Mouse (Mus musculus): Measurements from ENCODE around the gene Tipin. TPM values are rescaled to one million over a fixed set of nuclear protein-coding genes. Genes with fewer than 3 reads are reported as not detected.

Gene Tipin
- 171 and 190 TPM in 2 replicates for polyA plus RNA-seq (2015; fragmentation: Nextera tagmentation; extraction: Ambion mirVana)

DNA sequence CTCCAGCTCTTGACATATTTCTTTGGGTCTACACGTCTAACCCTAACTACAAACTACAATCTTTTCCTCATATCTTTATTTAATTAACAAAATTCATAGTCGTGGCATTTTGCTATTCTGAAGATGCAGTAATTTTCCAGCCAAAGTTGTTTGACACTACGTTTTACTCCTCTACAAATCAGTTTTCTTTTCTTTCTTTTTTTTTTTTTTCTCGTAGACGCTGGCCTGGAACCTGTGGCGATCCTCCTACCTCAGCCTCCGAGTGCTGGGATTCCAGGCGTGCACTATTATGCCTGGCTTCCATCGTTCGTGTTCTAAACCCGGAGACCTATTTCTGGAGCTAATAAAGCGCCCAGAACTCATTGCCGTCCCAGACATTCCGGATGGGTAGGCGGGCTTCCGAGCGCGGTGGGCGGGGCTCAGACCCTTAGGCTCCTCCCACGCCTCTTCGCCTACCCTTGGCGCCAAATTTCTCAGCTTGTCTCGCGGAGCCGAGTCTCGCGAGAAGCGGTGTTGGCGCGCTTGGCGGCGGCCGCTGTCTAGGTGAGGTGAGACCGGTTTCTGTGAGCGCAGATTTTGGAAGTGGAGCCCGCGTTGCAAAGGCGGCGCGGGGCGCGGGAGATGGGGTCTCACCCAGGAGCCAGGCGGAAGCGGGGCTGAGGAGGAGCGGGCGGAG lies at the start of gene Tipin:
Gene Tipin (plus strand): TSS at position 477 of the 676 bp plus-strand sequence.
- H3K27me3 ChIP-seq (replicated peaks), result no peaks in the 10 kb centered on the region
- peak within 1 kb of the TSS; percentile 94 for H3K27ac ChIP-seq
- WGBS, result 2% methylated on average over 46 of the region's 46 CpGs
- peak within 1 kb of the TSS; percentile 97 for H3K9ac ChIP-seq
- 0 out of 2 replicates have a peak, but pooled peaks cover 5% of the 10 kb centered on the region for H3K4me1 ChIP-seq (replicated peaks)
- no peaks in the 10 kb centered on the region for H3K36me3 ChIP-seq
- H3K9me3 ChIP-seq, result no peaks in the 10 kb centered on the region
- peak; percentile 96 for ATAC-seq
- H3K4me3 ChIP-seq (replicated peaks), result peak within 1 kb of the TSS; percentile 84
- H3K4me2 ChIP-seq (replicated peaks), result peak within 1 kb of the TSS; percentile 65

DNA sequence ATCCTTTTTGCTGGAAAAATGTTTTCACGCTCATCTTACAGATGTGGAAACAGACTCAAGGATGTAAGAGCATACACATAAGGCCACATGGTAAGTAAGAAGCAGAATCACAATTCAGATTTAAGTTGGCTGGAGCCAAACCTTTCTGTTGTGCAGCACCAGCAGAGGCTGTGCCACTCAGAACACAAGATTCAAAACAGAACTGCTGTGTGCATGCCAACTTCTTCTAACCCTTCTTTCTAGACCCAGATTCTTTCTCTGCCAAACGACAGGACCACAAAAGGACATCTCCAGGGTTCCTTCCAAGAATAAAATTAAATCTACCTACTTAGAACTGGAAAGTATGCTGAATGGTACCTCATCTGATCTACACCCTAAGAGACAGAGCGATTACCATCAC lies 49.7 kb upstream of the Tipin start:
- Histone ChIP-seq H3K9ac (no peak overlapping the region), H3K9me3 (no peaks in the 10 kb centered on the region), H3K4me3 (replicated peaks) (no peak overlapping the region), H3K27me3 (replicated peaks) (no peaks in the 10 kb centered on the region), H3K36me3 (no peaks in the 10 kb centered on the region), H3K4me2 (replicated peaks) (0 out of 2 replicates have a peak overlapping the region, but pooled peaks have one; percentile 14), H3K4me1 (replicated peaks) (peaks cover 29% of the 10 kb centered on the region), H3K27ac (peak overlapping the region; percentile 64)
- ATAC-seq, result no peak
- 61% methylated on average over 3 of the region's 3 CpGs for WGBS

- Histone ChIP-seq H3K9me3 (no peaks in the 10 kb centered on the region), H3K36me3 (no peaks in the 10 kb centered on the region), H3K4me3 (replicated peaks) (no peak overlapping the region), H3K4me1 (replicated peaks) (peaks cover 29% of the 10 kb centered on the region), H3K27me3 (replicated peaks) (no peaks in the 10 kb centered on the region), H3K9ac (no peak overlapping the region), H3K4me2 (replicated peaks) (0 out of 2 replicates have a peak overlapping the region, but pooled peaks have one; percentile 14), H3K27ac (peak overlapping the region; percentile 64)
- ATAC-seq, result 0 out of 2 replicates have a peak, but pooled peaks have one; percentile 50
- WGBS, result 36% methylated on average over 9 of the region's 9 CpGs
Observed at GRCm38 (mm10) chr9:64232257-64232957, 49.0 kb upstream of the Tipin start.

DNA sequence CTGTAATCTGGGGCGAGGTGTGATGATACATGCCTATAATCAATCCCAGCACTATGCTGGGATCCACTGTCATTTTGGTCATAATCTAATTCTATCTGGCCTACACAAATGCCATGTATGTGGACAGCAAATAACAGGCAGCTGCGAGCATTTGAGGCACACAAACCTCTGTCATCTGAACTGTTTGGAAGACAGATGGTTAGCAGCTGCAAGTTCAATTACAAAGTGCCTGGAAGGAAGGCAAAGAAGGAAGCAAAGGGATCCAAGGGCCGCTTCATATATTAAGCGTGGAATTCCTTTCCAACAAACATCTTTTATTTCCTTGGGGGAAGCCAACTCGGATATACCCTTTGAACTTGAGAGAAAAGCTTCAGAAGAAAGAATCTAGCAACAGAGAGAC lies 47.7 kb upstream of the Tipin start:
- Histone ChIP-seq H3K9ac (no peak overlapping the region), H3K27me3 (replicated peaks) (no peaks in the 10 kb centered on the region), H3K9me3 (no peaks in the 10 kb centered on the region), H3K36me3 (no peaks in the 10 kb centered on the region), H3K4me3 (replicated peaks) (no peak overlapping the region), H3K27ac (0 out of 2 replicates have a peak overlapping the region, but pooled peaks have one; percentile 42), H3K4me1 (replicated peaks) (peaks cover 24% of the 10 kb centered on the region), H3K4me2 (replicated peaks) (no peak overlapping the region)
- ATAC-seq, result no peak
- WGBS, result 41% methylated on average over 5 of the region's 5 CpGs

DNA sequence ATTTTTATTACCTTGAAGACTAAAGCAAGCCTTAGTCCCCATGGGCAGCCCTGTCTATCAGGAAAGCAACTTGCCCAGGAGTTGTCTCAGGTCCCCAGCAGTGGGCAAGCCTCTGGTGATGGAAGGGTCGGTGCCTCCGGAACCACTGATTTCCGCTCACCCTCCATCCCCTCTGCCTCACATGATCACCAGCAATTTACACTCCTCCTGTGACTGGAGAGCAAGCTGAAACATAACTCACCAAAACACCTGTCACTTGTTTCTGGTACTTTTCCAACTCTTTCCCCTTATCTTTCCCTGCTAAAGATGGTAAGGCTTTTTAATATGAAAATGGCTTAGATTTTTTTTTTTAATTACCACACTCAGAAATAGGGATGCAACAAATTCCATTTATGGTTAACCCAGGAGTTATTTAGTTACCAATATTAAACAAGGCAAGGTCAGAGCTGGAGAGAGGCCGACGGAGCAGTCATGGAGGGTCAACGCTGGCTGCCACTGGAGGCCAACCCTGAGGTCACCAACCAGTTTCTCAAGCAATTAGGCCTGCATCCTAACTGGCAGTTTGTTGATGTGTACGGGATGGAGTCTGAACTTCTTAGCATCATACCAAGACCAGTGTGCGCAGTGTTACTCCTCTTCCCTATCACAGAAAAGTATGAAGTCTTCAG lies 46.5 kb upstream of the Tipin start, which contains the start of gene Uchl4:
Gene Uchl4 (plus strand): TSS at position 434 of the 668 bp plus-strand sequence.
- H3K4me1 ChIP-seq (replicated peaks), result peaks cover 24% of the 10 kb centered on the region
- H3K4me3 ChIP-seq (replicated peaks), result no peak within 1 kb of the TSS
- H3K27ac ChIP-seq, result 0 out of 2 replicates have a peak within 1 kb of the TSS, but pooled peaks have one; percentile 42
- H3K36me3 ChIP-seq, result no peaks in the 10 kb centered on the region
- 76% methylated on average over 8 of the region's 8 CpGs for WGBS
- no peak within 1 kb of the TSS for H3K4me2 ChIP-seq (replicated peaks)
- no peaks in the 10 kb centered on the region for H3K9me3 ChIP-seq
- no peak for ATAC-seq
- H3K27me3 ChIP-seq (replicated peaks), result no peaks in the 10 kb centered on the region
- no peak within 1 kb of the TSS for H3K9ac ChIP-seq

DNA sequence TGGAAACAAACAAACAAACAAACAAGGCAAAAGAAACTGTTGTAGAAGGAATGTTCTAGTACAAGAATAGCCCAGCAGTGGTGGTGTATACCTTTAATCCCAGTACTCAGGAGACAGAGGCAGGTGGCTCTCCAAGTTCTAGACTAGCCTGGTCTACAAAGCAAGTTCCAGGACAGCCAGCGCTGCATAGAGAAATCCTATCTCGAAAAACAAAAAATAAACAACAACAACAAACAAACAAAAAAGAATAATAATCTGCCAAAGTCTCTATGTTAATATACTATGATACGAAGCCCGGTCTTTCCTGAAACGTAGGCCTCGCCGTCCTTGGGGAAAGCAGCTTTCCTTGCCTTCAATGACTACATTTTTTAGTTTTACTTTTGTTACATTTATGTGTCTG lies 45.3 kb upstream of the Tipin start:
- WGBS, result 96% methylated on average over 7 of the region's 7 CpGs
- Histone ChIP-seq H3K4me1 (replicated peaks) (peaks cover 20% of the 10 kb centered on the region), H3K36me3 (no peaks in the 10 kb centered on the region), H3K9ac (no peak overlapping the region), H3K4me3 (replicated peaks) (no peak overlapping the region), H3K27me3 (replicated peaks) (no peaks in the 10 kb centered on the region), H3K9me3 (no peaks in the 10 kb centered on the region), H3K4me2 (replicated peaks) (no peak overlapping the region), H3K27ac (no peak overlapping the region)
- ATAC-seq, result no peak

- H3K27me3 ChIP-seq (replicated peaks), result no peaks in the 10 kb centered on the region
- no peak overlapping the region for H3K27ac ChIP-seq
- H3K4me3 ChIP-seq (replicated peaks), result no peak overlapping the region
- H3K36me3 ChIP-seq, result no peaks in the 10 kb centered on the region
- no peaks in the 10 kb centered on the region for H3K9me3 ChIP-seq
- H3K9ac ChIP-seq, result no peak overlapping the region
- no peaks in the 10 kb centered on the region for H3K4me1 ChIP-seq (replicated peaks)
- 29% methylated on average over 2 of the region's 2 CpGs for WGBS
- no peak for ATAC-seq
- no peak overlapping the region for H3K4me2 ChIP-seq (replicated peaks)
Observed at GRCm38 (mm10) chr9:64240116-64240515, 41.3 kb upstream of the Tipin start.

DNA sequence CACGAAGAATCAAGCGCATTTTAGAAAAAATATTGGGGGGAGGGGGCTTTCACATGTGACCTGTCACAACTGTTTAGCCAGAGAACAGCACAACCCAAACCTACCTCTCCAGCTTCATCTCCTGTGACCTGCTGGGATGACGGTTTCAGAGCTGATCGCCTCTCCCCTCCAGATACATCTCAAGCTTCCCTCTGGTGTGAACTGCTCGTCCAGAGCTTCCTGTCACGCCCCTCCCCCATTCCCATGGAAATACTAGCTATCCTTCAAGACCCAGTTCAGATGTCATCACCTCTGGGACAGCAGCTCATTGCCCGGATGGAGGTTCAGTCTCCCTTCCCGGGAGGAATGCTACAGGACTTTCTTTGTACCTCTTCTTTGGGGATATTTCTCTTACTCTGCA lies 40.7 kb upstream of the Tipin start:
- WGBS, result 42% methylated on average over 8 of the region's 8 CpGs
- no peak overlapping the region for H3K27ac ChIP-seq

GRCm38 (mm10) chr9:64242381-64242831 lies 39.0 kb upstream of the Tipin start:
- ATAC-seq, result no peak
- no peak overlapping the region for H3K27ac ChIP-seq
- no peak overlapping the region for H3K4me2 ChIP-seq (replicated peaks)
- no peaks in the 10 kb centered on the region for H3K9me3 ChIP-seq
- WGBS, result 58% methylated on average over 6 of the region's 6 CpGs
- no peaks in the 10 kb centered on the region for H3K36me3 ChIP-seq
- no peaks in the 10 kb centered on the region for H3K4me1 ChIP-seq (replicated peaks)
- H3K9ac ChIP-seq, result no peak overlapping the region
- no peaks in the 10 kb centered on the region for H3K27me3 ChIP-seq (replicated peaks)
- H3K4me3 ChIP-seq (replicated peaks), result no peak overlapping the region

More for the DNA sequence above, 40.7 kb upstream of the Tipin start:
- H3K4me3 ChIP-seq (replicated peaks), result no peak overlapping the region
- H3K27me3 ChIP-seq (replicated peaks), result no peaks in the 10 kb centered on the region
- H3K4me1 ChIP-seq (replicated peaks), result no peaks in the 10 kb centered on the region
- no peak overlapping the region for H3K4me2 ChIP-seq (replicated peaks)
- no peaks in the 10 kb centered on the region for H3K36me3 ChIP-seq
- no peak overlapping the region for H3K9ac ChIP-seq
- no peaks in the 10 kb centered on the region for H3K9me3 ChIP-seq
- no peak for ATAC-seq

DNA sequence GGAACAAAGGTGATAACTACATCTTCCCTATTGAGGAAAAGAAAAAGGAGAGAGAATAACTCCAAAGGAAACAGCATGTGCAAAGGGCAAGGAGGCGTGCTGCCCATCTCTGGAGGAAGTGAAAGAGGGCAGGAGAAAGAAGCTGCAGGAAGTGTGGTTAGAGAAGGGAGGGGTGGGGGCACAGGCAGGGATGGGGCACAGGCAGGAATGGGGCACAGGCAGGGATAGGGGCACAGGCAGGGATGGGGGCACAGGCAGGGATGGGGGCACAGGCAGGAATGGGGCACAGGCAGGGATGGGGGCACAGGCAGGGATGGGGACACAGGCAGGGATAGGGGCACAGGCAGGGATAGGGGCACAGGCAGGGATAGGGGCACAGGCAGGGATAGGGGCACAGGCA lies 32.0 kb upstream of the Tipin start:
- no peak overlapping the region for H3K4me2 ChIP-seq (replicated peaks)
- ATAC-seq, result no peak
- no peaks in the 10 kb centered on the region for H3K27me3 ChIP-seq (replicated peaks)
- no peak overlapping the region for H3K9ac ChIP-seq
- no peaks in the 10 kb centered on the region for H3K9me3 ChIP-seq
- no peaks in the 10 kb centered on the region for H3K36me3 ChIP-seq
- H3K4me1 ChIP-seq (replicated peaks), result peaks cover 16% of the 10 kb centered on the region
- H3K4me3 ChIP-seq (replicated peaks), result no peak overlapping the region
- WGBS, result 70% methylated on average over 1 of the region's 1 CpGs
- H3K27ac ChIP-seq, result no peak overlapping the region

GRCm38 (mm10) chr9:64250111-64250730 lies 31.2 kb upstream of the Tipin start:
- H3K27ac ChIP-seq, result no peak overlapping the region
- no peak overlapping the region for H3K4me3 ChIP-seq (replicated peaks)
- no peak for ATAC-seq
- H3K9ac ChIP-seq, result no peak overlapping the region
- H3K9me3 ChIP-seq, result no peaks in the 10 kb centered on the region
- H3K4me2 ChIP-seq (replicated peaks), result no peak overlapping the region
- H3K4me1 ChIP-seq (replicated peaks), result peaks cover 16% of the 10 kb centered on the region
- H3K27me3 ChIP-seq (replicated peaks), result no peaks in the 10 kb centered on the region
- H3K36me3 ChIP-seq, result no peaks in the 10 kb centered on the region

GRCm38 (mm10) chr9:64252591-64253020 lies 28.8 kb upstream of the Tipin start:
- ATAC-seq, result 0 out of 2 replicates have a peak, but pooled peaks have one; percentile 5
- Histone ChIP-seq H3K36me3 (no peaks in the 10 kb centered on the region), H3K4me2 (replicated peaks) (peak overlapping the region; percentile 67), H3K4me3 (replicated peaks) (peak overlapping the region; percentile 72), H3K9ac (peak overlapping the region; percentile 81), H3K4me1 (replicated peaks) (peaks cover 16% of the 10 kb centered on the region), H3K27ac (peak overlapping the region; percentile 93), H3K27me3 (replicated peaks) (no peaks in the 10 kb centered on the region), H3K9me3 (no peaks in the 10 kb centered on the region)
- under 1% methylated on average over 16 of the region's 16 CpGs for WGBS

Measured in intestine, embryonic 15.5 days (tissue).